Mouse (Mus musculus): ENCODE measurements at regions not wholly inside any gene's neighbourhood (a gene's known extent, or its start where the extent isn't known, plus 50 kb on each side); places are given as distances from the start of the nearest gene placed in this dataset.
A peak's percentile ranks its signal among the peaks of the same experiment; 100 is the strongest.

- Histone ChIP-seq H3K4me1 (ENCODE audit: control insufficient read depth, insufficient read depth, insufficient read length, low read length) (no peaks in the 10 kb centered on the region), H3K27ac (replicated peaks; ENCODE audit: low read depth, low read length) (no peak overlapping the region), H3K4me3 (ENCODE audit: insufficient read depth, low read depth, low read length) (no peak overlapping the region)
Observed at GRCm38 (mm10) chr14:104005132-104005531, 160.9 kb upstream of the Ednrb start.

GRCm38 (mm10) chr14:104002421-104002820 lies 158.2 kb upstream of the Ednrb start:
- H3K4me3 ChIP-seq (ENCODE audit: insufficient read depth, low read depth, low read length) = no peak overlapping the region

GRCm38 (mm10) chr14:103990418-103990817 lies 146.2 kb upstream of the Ednrb start:
- Histone ChIP-seq H3K4me1 (ENCODE audit: control insufficient read depth, insufficient read depth, insufficient read length, low read length) (no peaks in the 10 kb centered on the region), H3K4me3 (ENCODE audit: insufficient read depth, low read depth, low read length) (no peak overlapping the region), H3K27ac (replicated peaks; ENCODE audit: low read depth, low read length) (no peak overlapping the region)

More at GRCm38 (mm10) chr14:104002421-104002820, 158.2 kb upstream of the Ednrb start:
- Histone ChIP-seq H3K4me1 (ENCODE audit: control insufficient read depth, insufficient read depth, insufficient read length, low read length) (no peaks in the 10 kb centered on the region), H3K27ac (replicated peaks; ENCODE audit: low read depth, low read length) (no peak overlapping the region)

GRCm38 (mm10) chr14:103989949-103990348 lies 145.7 kb upstream of the Ednrb start:
- Histone ChIP-seq H3K4me3 (ENCODE audit: insufficient read depth, low read depth, low read length) (no peak overlapping the region), H3K27ac (replicated peaks; ENCODE audit: low read depth, low read length) (no peak overlapping the region), H3K4me1 (ENCODE audit: control insufficient read depth, insufficient read depth, insufficient read length, low read length) (no peaks in the 10 kb centered on the region)

- no peaks in the 10 kb centered on the region for H3K4me1 ChIP-seq (ENCODE audit: control insufficient read depth, insufficient read depth, insufficient read length, low read length)
- H3K4me3 ChIP-seq (ENCODE audit: insufficient read depth, low read depth, low read length) = no peak overlapping the region
- H3K27ac ChIP-seq (replicated peaks; ENCODE audit: low read depth, low read length) = no peak overlapping the region
Observed at GRCm38 (mm10) chr14:103987266-103987665, 143.1 kb upstream of the Ednrb start.

- Histone ChIP-seq H3K27ac (replicated peaks; ENCODE audit: low read depth, low read length) (no peak overlapping the region), H3K4me3 (ENCODE audit: insufficient read depth, low read depth, low read length) (no peak overlapping the region), H3K4me1 (ENCODE audit: control insufficient read depth, insufficient read depth, insufficient read length, low read length) (no peaks in the 10 kb centered on the region)
Observed at GRCm38 (mm10) chr14:103984349-103984748, 140.1 kb upstream of the Ednrb start.

GRCm38 (mm10) chr14:103978808-103979207 lies 134.6 kb upstream of the Ednrb start:
- Histone ChIP-seq H3K27ac (replicated peaks; ENCODE audit: low read depth, low read length) (no peak overlapping the region), H3K4me1 (ENCODE audit: control insufficient read depth, insufficient read depth, insufficient read length, low read length) (no peaks in the 10 kb centered on the region), H3K4me3 (ENCODE audit: insufficient read depth, low read depth, low read length) (no peak overlapping the region)

- Histone ChIP-seq H3K4me3 (ENCODE audit: insufficient read depth, low read depth, low read length) (no peak overlapping the region), H3K27ac (replicated peaks; ENCODE audit: low read depth, low read length) (no peak overlapping the region), H3K4me1 (ENCODE audit: control insufficient read depth, insufficient read depth, insufficient read length, low read length) (no peaks in the 10 kb centered on the region)
Observed at GRCm38 (mm10) chr14:103977769-103978168, 133.6 kb upstream of the Ednrb start.

- Histone ChIP-seq H3K4me1 (ENCODE audit: control insufficient read depth, insufficient read depth, insufficient read length, low read length) (no peaks in the 10 kb centered on the region), H3K4me3 (ENCODE audit: insufficient read depth, low read depth, low read length) (no peak overlapping the region), H3K27ac (replicated peaks; ENCODE audit: low read depth, low read length) (no peak overlapping the region)
Observed at GRCm38 (mm10) chr14:103973955-103974354, 129.8 kb upstream of the Ednrb start.

GRCm38 (mm10) chr14:103973111-103973510 lies 128.9 kb upstream of the Ednrb start:
- no peak overlapping the region for H3K4me3 ChIP-seq (ENCODE audit: insufficient read depth, low read depth, low read length)
- no peak overlapping the region for H3K27ac ChIP-seq (replicated peaks; ENCODE audit: low read depth, low read length)

GRCm38 (mm10) chr14:103969305-103969704 lies 125.1 kb upstream of the Ednrb start:
- no peak overlapping the region for H3K27ac ChIP-seq (replicated peaks; ENCODE audit: low read depth, low read length)
- no peak overlapping the region for H3K4me3 ChIP-seq (ENCODE audit: insufficient read depth, low read depth, low read length)

More at GRCm38 (mm10) chr14:103973111-103973510, 128.9 kb upstream of the Ednrb start:
- H3K4me1 ChIP-seq (ENCODE audit: control insufficient read depth, insufficient read depth, insufficient read length, low read length) = no peaks in the 10 kb centered on the region

GRCm38 (mm10) chr14:103966293-103966692 lies 122.1 kb upstream of the Ednrb start:
- no peaks in the 10 kb centered on the region for H3K4me1 ChIP-seq (ENCODE audit: control insufficient read depth, insufficient read depth, insufficient read length, low read length)
- no peak overlapping the region for H3K27ac ChIP-seq (replicated peaks; ENCODE audit: low read depth, low read length)
- no peak overlapping the region for H3K4me3 ChIP-seq (ENCODE audit: insufficient read depth, low read depth, low read length)

More at GRCm38 (mm10) chr14:103969305-103969704, 125.1 kb upstream of the Ednrb start:
- no peaks in the 10 kb centered on the region for H3K4me1 ChIP-seq (ENCODE audit: control insufficient read depth, insufficient read depth, insufficient read length, low read length)

- H3K4me1 ChIP-seq (ENCODE audit: control insufficient read depth, insufficient read depth, insufficient read length, low read length) = no peaks in the 10 kb centered on the region
- H3K27ac ChIP-seq (replicated peaks; ENCODE audit: low read depth, low read length) = no peak overlapping the region
- H3K4me3 ChIP-seq (ENCODE audit: insufficient read depth, low read depth, low read length) = no peak overlapping the region
Observed at GRCm38 (mm10) chr14:103962303-103962881, 118.2 kb upstream of the Ednrb start.

- H3K4me1 ChIP-seq (ENCODE audit: control insufficient read depth, insufficient read depth, insufficient read length, low read length) = peaks cover 10% of the 10 kb centered on the region
- H3K4me3 ChIP-seq (ENCODE audit: insufficient read depth, low read depth, low read length) = no peak overlapping the region
- no peak overlapping the region for H3K27ac ChIP-seq (replicated peaks; ENCODE audit: low read depth, low read length)
Observed at GRCm38 (mm10) chr14:103951899-103952298, 107.7 kb upstream of the Ednrb start.

GRCm38 (mm10) chr14:103949950-103950349 lies 105.7 kb upstream of the Ednrb start:
- Histone ChIP-seq H3K4me1 (ENCODE audit: control insufficient read depth, insufficient read depth, insufficient read length, low read length) (peaks cover 14% of the 10 kb centered on the region), H3K27ac (replicated peaks; ENCODE audit: low read depth, low read length) (peak overlapping the region; percentile 61), H3K4me3 (ENCODE audit: insufficient read depth, low read depth, low read length) (no peak overlapping the region)

GRCm38 (mm10) chr14:103948026-103948777 lies 104.0 kb upstream of the Ednrb start:
- H3K4me3 ChIP-seq (ENCODE audit: insufficient read depth, low read depth, low read length) = no peak overlapping the region
- peaks cover 14% of the 10 kb centered on the region for H3K4me1 ChIP-seq (ENCODE audit: control insufficient read depth, insufficient read depth, insufficient read length, low read length)
- no peak overlapping the region for H3K27ac ChIP-seq (replicated peaks; ENCODE audit: low read depth, low read length)

All from brown adipose tissue, adult 24 weeks (tissue).